Mouse (Mus musculus) cerebellum, postnatal 25 days (tissue): ENCODE data around the gene Btbd35f1.
"Not testable (repeated sequence)": the region's sequence is repeated elsewhere in the genome, so short reads cannot be mapped to it uniquely, and the experiment has no call there.

Experiments
- DNase-seq, 2 experiments: peaks; one replicate each; pipeline ENCODE4 v3.0.0; 2021; ENCODE audit warnings: mixed read lengths in 2 of 2

Gene Btbd35f1

DNA sequence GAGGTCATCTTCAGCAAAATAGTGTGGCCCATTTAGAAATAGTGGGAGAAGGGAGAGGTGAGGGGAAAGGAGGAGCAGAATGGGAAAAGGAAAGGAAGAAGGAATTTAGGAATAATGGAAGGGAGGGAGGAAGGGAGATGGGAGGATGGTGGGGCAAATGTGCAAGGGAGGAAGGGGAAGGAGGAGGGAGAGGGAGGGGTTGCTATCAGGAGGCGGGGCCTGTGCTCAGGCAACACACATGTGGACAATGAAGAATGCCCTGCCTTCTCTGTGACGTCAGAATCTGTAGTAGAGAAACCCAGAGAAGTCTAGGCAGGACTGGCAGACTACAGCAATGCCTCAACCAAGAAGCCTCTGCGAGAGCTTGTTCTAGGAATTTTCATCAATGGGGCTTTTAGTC lies at the start of gene Btbd35f1:
TSS of gene Btbd35f1 (plus strand) at position 301 of the 400 bp plus-strand sequence.
- DNase-seq, result not testable (repeated sequence)

GRCm38 (mm10) chrX:32590878-32591542 lies 31.2 kb downstream of the Btbd35f1 start:
- not testable (repeated sequence) for DNase-seq

GRCm38 (mm10) chrX:32601008-32601407 lies 41.2 kb downstream of the Btbd35f1 start:
- not testable (repeated sequence) for DNase-seq

DNA sequence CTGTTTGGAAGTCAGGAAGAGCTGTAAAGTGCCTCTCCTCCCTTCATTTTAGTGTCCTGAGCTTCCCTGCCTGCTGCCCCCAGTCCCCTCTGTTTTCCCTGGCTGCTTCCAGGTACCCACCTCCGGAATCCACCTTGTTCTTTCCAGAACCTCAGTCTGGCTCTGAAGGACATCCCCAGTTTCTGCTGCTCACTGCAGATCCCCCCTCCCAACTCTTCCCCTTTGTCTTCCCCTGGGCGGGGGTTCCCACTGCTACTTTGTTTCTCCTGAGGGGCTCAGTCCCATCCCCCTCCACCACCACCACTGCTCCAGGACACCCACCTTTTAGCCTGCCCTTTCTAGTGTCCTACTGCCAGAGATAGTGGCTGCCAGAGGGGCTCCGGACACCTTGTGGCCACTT lies 41.6 kb downstream of the Btbd35f1 start:
- not testable (repeated sequence) for DNase-seq
